Mouse (Mus musculus) C2C12 (cell line): Measurements from ENCODE around the gene Cd55.
"Not testable (repeated sequence)": the region's sequence is repeated elsewhere in the genome, so short reads cannot be mapped to it uniquely, and the experiment has no call there.

Experiments
- CEBPB ChIP-seq: IDR thresholded peaks from one replicate; pipeline ENCODE4 v1.6.1; 2011; ENCODE audit warnings: low read depth, mild to moderate bottlenecking, control low read depth, moderate library complexity
- CTCF ChIP-seq: IDR thresholded peaks from one replicate; pipeline ENCODE4 v1.5.1; 2011; ENCODE audit not compliant: control insufficient read depth, insufficient read depth, insufficient read length
- MAX ChIP-seq: IDR thresholded peaks from one replicate; pipeline ENCODE4 v1.6.1; 2011; ENCODE audit warnings: mild to moderate bottlenecking, control low read depth
- MYOD1 ChIP-seq: IDR thresholded peaks from one replicate; pipeline ENCODE4 v1.6.1; 2011; ENCODE audit warnings: low read depth; ENCODE audit not compliant: control insufficient read depth, insufficient read length
- MYOG ChIP-seq: IDR thresholded peaks from one replicate; pipeline ENCODE4 v1.6.1; 2011; ENCODE audit not compliant: control insufficient read depth, insufficient read length; ENCODE audit errors: extremely low read depth
- USF1 ChIP-seq: IDR thresholded peaks from one replicate; pipeline ENCODE4 v1.6.1; 2011; ENCODE audit warnings: low read depth, mild to moderate bottlenecking, control low read depth, moderate library complexity

DNA sequence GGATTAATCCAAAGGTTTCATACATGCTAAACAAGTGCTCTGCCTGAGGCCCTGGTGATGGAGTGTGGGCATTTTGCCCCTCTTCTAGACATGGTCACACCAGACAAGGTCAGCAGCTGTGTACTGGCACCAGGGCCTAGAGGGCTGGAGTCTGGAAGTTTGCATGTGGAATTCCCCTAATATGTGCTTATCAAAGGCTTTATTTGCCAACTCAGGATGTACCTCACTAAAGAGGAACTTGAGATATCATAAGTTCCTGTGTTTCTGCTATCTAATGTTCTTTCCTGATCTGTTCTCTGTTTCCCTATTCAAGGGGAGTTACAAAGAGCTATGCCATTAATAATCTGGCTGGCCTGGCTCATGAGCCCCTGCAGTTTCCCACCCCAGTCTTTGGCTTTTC, 33.9 kb downstream of the Cd55 start:
- TF ChIP-seq CTCF, MYOD1, USF1, CEBPB, MAX, MYOG: not testable (repeated sequence)
